Mouse (Mus musculus) neural tube, embryonic 15.5 days (tissue): ENCODE data around the gene Slf2. TPM values are rescaled to one million over a fixed set of nuclear protein-coding genes. Genes with fewer than 3 reads are reported as not detected.

Experiments used
- ATAC-seq: fragments of 200-750 bp; cut with Nextera tagmentation; 2 replicates; pipeline ENCODE4 v1.8.0; 2017; ENCODE audit warnings: mild to moderate bottlenecking, moderate TSS enrichment, moderate library complexity; ENCODE audit not compliant: low FRiP score
- H3K27ac ChIP-seq: fragments of 300-500 bp; sonication (generic); replicated peaks from 2 replicates; pipeline ENCODE4 v1.5.1; 2015; ENCODE audit warnings: mild to moderate bottlenecking, inconsistent platforms
- H3K27me3 ChIP-seq: fragments of 300-500 bp; sonication (generic); replicated peaks from 2 replicates; pipeline ENCODE4 v1.6.1; 2015; ENCODE audit warnings: inconsistent platforms
- H3K36me3 ChIP-seq: fragments of 300-500 bp; sonication (generic); 2 replicates; pipeline ENCODE4 v1.6.1; 2015; ENCODE audit warnings: inconsistent platforms
- H3K4me1 ChIP-seq: fragments of 300-500 bp; sonication (generic); 2 replicates; pipeline ENCODE4 v1.6.1; 2015; ENCODE audit warnings: inconsistent platforms
- H3K4me2 ChIP-seq: fragments of 300-500 bp; sonication (generic); 2 replicates; pipeline ENCODE4 v1.6.1; 2015; ENCODE audit warnings: inconsistent platforms, mild to moderate bottlenecking, moderate library complexity
- H3K4me3 ChIP-seq: fragments of 300-500 bp; sonication (generic); replicated peaks from 2 replicates; pipeline ENCODE4 v1.5.1; 2015; ENCODE audit warnings: mild to moderate bottlenecking, inconsistent platforms
- H3K9ac ChIP-seq: fragments of 300-500 bp; sonication (generic); replicated peaks from 2 replicates; pipeline ENCODE4 v1.6.1; 2015; ENCODE audit warnings: mild to moderate bottlenecking, inconsistent platforms
- H3K9me3 ChIP-seq: fragments of 300-500 bp; sonication (generic); replicated peaks from 2 replicates; pipeline ENCODE4 v1.6.1; 2016; ENCODE audit warnings: inconsistent platforms
- WGBS: fragments of 180-500 bp; shearing (Covaris S2); methylation state at CpG from one replicate; pipeline ENCODE4 v1.1.7; 2015; ENCODE audit warnings: mixed read lengths; 5-methylcytosine and 5-hydroxymethylcytosine counted together
- polyA plus RNA-seq: library from polyadenylated mRNA; unstranded; fragments of >200 nt; fragmentation: Nextera tagmentation; extraction: Ambion mirVana; gene quantifications from 2 replicates; pipeline ENCODE4 v1.2.1, GENCODE M21; 2015

Gene Slf2
- polyA plus RNA-seq, 1 experiment from 2014 or later: 28.4 TPM

- Histone ChIP-seq H3K27me3 (no peaks in the 10 kb centered on the region), H3K4me2 (no peak overlapping the region), H3K27ac (no peak overlapping the region), H3K9me3 (no peaks in the 10 kb centered on the region), H3K4me1 (peaks cover 24% of the 10 kb centered on the region), H3K9ac (no peak overlapping the region), H3K36me3 (peaks cover 35% of the 10 kb centered on the region), H3K4me3 (no peak overlapping the region)
- no peak for ATAC-seq
- 93% methylated on average over 37 of the region's 37 CpGs for WGBS
These were observed 95.1 kb downstream of the Slf2 start for GRCm38 (mm10) chr19:45025937-45026568.

GRCm38 (mm10) chr19:45026958-45027670, 96.2 kb downstream of the Slf2 start:
- H3K27me3 ChIP-seq: no peaks in the 10 kb centered on the region
- H3K36me3 ChIP-seq: peaks cover 35% of the 10 kb centered on the region
- no peak overlapping the region for H3K4me2 ChIP-seq
- 77% methylated on average over 6 of the region's 6 CpGs for WGBS
- H3K27ac ChIP-seq: no peak overlapping the region
- peaks cover 26% of the 10 kb centered on the region for H3K4me1 ChIP-seq
- no peaks in the 10 kb centered on the region for H3K9me3 ChIP-seq
- no peak for ATAC-seq
- H3K4me3 ChIP-seq: no peak overlapping the region
- no peak overlapping the region for H3K9ac ChIP-seq

- Histone ChIP-seq H3K36me3 (peaks cover 33% of the 10 kb centered on the region), H3K9me3 (no peaks in the 10 kb centered on the region), H3K27ac (no peak overlapping the region), H3K4me1 (peaks cover 27% of the 10 kb centered on the region), H3K27me3 (no peaks in the 10 kb centered on the region), H3K4me3 (no peak overlapping the region), H3K9ac (no peak overlapping the region), H3K4me2 (no peak overlapping the region)
- ATAC-seq: no peak
- WGBS: 86% methylated on average over 6 of the region's 6 CpGs
These were observed 96.9 kb downstream of the Slf2 start for GRCm38 (mm10) chr19:45027848-45028247.

- H3K4me1 ChIP-seq: peaks cover 27% of the 10 kb centered on the region
- no peak overlapping the region for H3K4me3 ChIP-seq
- no peak overlapping the region for H3K4me2 ChIP-seq
- H3K36me3 ChIP-seq: peaks cover 30% of the 10 kb centered on the region
- H3K9me3 ChIP-seq: no peaks in the 10 kb centered on the region
- H3K27me3 ChIP-seq: no peaks in the 10 kb centered on the region
- no peak for ATAC-seq
- 62% methylated on average over 19 of the region's 19 CpGs for WGBS
- no peak overlapping the region for H3K27ac ChIP-seq
- no peak overlapping the region for H3K9ac ChIP-seq
These were observed 97.8 kb downstream of the Slf2 start for GRCm38 (mm10) chr19:45028746-45029145.

- H3K9ac ChIP-seq: no peak overlapping the region
- no peak overlapping the region for H3K4me3 ChIP-seq
- no peak overlapping the region for H3K27ac ChIP-seq
- WGBS: 63% methylated on average over 9 of the region's 9 CpGs
- ATAC-seq: no peak
- no peaks in the 10 kb centered on the region for H3K27me3 ChIP-seq
- peaks cover 24% of the 10 kb centered on the region for H3K4me1 ChIP-seq
- peaks cover 25% of the 10 kb centered on the region for H3K36me3 ChIP-seq
- H3K4me2 ChIP-seq: no peak overlapping the region
- H3K9me3 ChIP-seq: no peaks in the 10 kb centered on the region
These were observed 98.6 kb downstream of the Slf2 start for GRCm38 (mm10) chr19:45029571-45029970.

GRCm38 (mm10) chr19:45030111-45030510, 99.2 kb downstream of the Slf2 start:
- H3K9ac ChIP-seq: no peak overlapping the region
- H3K4me3 ChIP-seq: no peak overlapping the region
- 41% methylated on average over 8 of the region's 8 CpGs for WGBS
- peaks cover 21% of the 10 kb centered on the region for H3K36me3 ChIP-seq
- ATAC-seq: no peak
- no peaks in the 10 kb centered on the region for H3K27me3 ChIP-seq
- no peak overlapping the region for H3K4me2 ChIP-seq
- peaks cover 24% of the 10 kb centered on the region for H3K4me1 ChIP-seq
- no peak overlapping the region; the same call in 1 of the 2 replicates for H3K27ac ChIP-seq
- no peaks in the 10 kb centered on the region for H3K9me3 ChIP-seq

- WGBS: 38% methylated on average over 20 of the region's 20 CpGs
- H3K36me3 ChIP-seq: peaks cover 13% of the 10 kb centered on the region
- H3K9me3 ChIP-seq: no peaks in the 10 kb centered on the region
- no peak overlapping the region for H3K27ac ChIP-seq
- no peak for ATAC-seq
- no peak overlapping the region; the same call in 1 of the 2 replicates for H3K4me3 ChIP-seq
- no peaks in the 10 kb centered on the region for H3K27me3 ChIP-seq
- peaks cover 24% of the 10 kb centered on the region for H3K4me1 ChIP-seq
- peak overlapping the region; percentile 50 for H3K4me2 ChIP-seq
- no peak overlapping the region for H3K9ac ChIP-seq
These were observed 100.1 kb downstream of the Slf2 start for GRCm38 (mm10) chr19:45030746-45031693.

GRCm38 (mm10) chr19:45031780-45032179, 100.8 kb downstream of the Slf2 start:
- H3K27me3 ChIP-seq: peaks cover 4% of the 10 kb centered on the region; the same call in 1 of the 2 replicates
- no peak overlapping the region for H3K4me2 ChIP-seq
- no peak overlapping the region for H3K9ac ChIP-seq
- 19% methylated on average over 4 of the region's 4 CpGs for WGBS
- ATAC-seq: 0 out of 2 replicates have a peak, but pooled peaks have one; percentile 4
- peaks cover 24% of the 10 kb centered on the region for H3K4me1 ChIP-seq
- H3K9me3 ChIP-seq: no peaks in the 10 kb centered on the region
- H3K27ac ChIP-seq: no peak overlapping the region
- no peak overlapping the region for H3K4me3 ChIP-seq
- peaks cover 5% of the 10 kb centered on the region for H3K36me3 ChIP-seq

Other genes starting within 250 kb of the Slf2 start
- gene Pax2, start 175.1 kb upstream of the Slf2 start, polyA plus RNA-seq: 16.5 and 20.5 TPM in 2 replicates
- 17.4 and 19.4 TPM in 2 replicates for gene Sema4g, start 58.0 kb downstream of the Slf2 start, polyA plus RNA-seq
- gene Twnk, start 74.5 kb downstream of the Slf2 start, polyA plus RNA-seq: 12.9 and 15.8 TPM in 2 replicates
- 89.1 and 96.2 TPM in 2 replicates for gene Mrpl43, start 75.3 kb downstream of the Slf2 start, polyA plus RNA-seq
- 23.4 and 28.2 TPM in 2 replicates for gene Lzts2, start 83.3 kb downstream of the Slf2 start, polyA plus RNA-seq
- gene Pdzd7, start 114.6 kb downstream of the Slf2 start, polyA plus RNA-seq: 1.5 and 2.6 TPM in 2 replicates
- 68.6 and 75.8 TPM in 2 replicates for gene Sfxn3, start 116.4 kb downstream of the Slf2 start, polyA plus RNA-seq
- gene Kazald1, start 144.1 kb downstream of the Slf2 start, polyA plus RNA-seq: 3.0 and 5.3 TPM in 2 replicates
- gene Tlx1, start 219.5 kb downstream of the Slf2 start, polyA plus RNA-seq: 0.14 and 0.26 TPM in 2 replicates